Mouse (Mus musculus) splenic B cell, adult 2 months (primary cell): ENCODE data around the gene Fry.

Source experiments
- DNase-seq: peaks from one replicate; pipeline ENCODE4 v3.0.0-alpha.2; 2011; ENCODE audit warnings: low read depth, low spot score
- H3K27me3 ChIP-seq: 2 replicates; pipeline ENCODE4 v1.6.1; 2012; ENCODE audit warnings: mild to moderate bottlenecking, low read length, moderate library complexity, mixed read lengths; ENCODE audit not compliant: control insufficient read depth, poor library complexity, insufficient read depth, severe bottlenecking
- H3K36me3 ChIP-seq: 2 replicates; pipeline ENCODE4 v1.6.1; 2012; ENCODE audit warnings: mild to moderate bottlenecking, low read length, moderate library complexity, mixed read lengths; ENCODE audit not compliant: control insufficient read depth, poor library complexity, insufficient read depth, severe bottlenecking

Gene Fry

DNA sequence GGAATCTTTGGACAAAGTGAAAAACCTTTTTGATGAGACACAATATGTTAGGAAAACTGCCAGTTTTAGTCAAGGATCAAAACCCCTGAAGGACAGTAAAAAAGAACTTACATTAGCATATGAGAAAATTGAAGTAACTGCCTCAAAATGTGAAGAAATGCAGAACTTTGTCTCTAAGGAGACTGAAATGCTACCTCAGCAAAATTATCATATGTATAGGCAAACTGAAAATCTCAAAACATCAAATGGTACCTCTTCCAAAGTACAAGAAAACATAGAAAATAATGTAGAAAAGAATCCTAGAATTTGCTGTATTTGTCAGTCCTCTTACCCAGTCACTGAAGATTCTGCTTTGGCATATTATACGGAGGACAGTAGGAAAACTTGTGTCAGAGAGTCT is 422.9 kb downstream of the Fry start:
- Histone ChIP-seq H3K27me3 (no peaks in the 10 kb centered on the region), H3K36me3 (no peaks in the 10 kb centered on the region)

DNA sequence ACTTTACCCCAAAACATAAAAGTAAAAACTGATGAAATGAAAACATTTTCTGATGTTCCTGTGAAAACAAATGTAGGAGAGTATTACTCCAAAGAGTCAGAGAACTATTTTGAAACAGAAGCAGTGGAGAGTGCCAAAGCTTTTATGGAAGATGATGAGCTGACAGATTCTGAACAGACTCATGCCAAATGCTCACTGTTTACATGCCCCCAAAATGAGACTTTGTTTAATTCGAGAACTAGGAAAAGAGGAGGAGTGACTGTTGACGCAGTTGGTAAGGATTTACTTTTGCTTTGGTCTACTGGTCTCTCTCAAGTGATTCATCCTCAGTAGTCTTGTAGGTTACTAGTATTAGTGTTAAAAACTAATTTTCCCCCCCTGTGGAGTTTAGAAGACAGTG is 424.7 kb downstream of the Fry start:
- no peak for DNase-seq
- no peaks in the 10 kb centered on the region for H3K27me3 ChIP-seq
- no peaks in the 10 kb centered on the region for H3K36me3 ChIP-seq

More for the DNA sequence above, 422.9 kb downstream of the Fry start:
- DNase-seq, result no peak
